Mouse (Mus musculus) mesoderm, embryonic 11.5 days (tissue): ENCODE data around the gene Zfp318.

Experiments
- DNase-seq: peaks from one replicate; pipeline ENCODE4 v3.0.0-alpha.2; 2012; ENCODE audit warnings: low read depth, low spot score

Gene Zfp318

GRCm38 (mm10) chr17:46446264-46446663, 62.7 kb downstream of the Zfp318 start:
- no peak for DNase-seq

- no peak for DNase-seq
Measured at GRCm38 (mm10) chr17:46452683-46453082, 69.2 kb downstream of the Zfp318 start.

GRCm38 (mm10) chr17:46453302-46453948, 69.9 kb downstream of the Zfp318 start:
- no peak for DNase-seq

GRCm38 (mm10) chr17:46453970-46454411, 70.5 kb downstream of the Zfp318 start:
- no peak for DNase-seq

GRCm38 (mm10) chr17:46454539-46454938, 71.0 kb downstream of the Zfp318 start:
- DNase-seq = no peak

GRCm38 (mm10) chr17:46455110-46455691, 71.7 kb downstream of the Zfp318 start:
- no peak for DNase-seq

GRCm38 (mm10) chr17:46457791-46458190, 74.3 kb downstream of the Zfp318 start:
- no peak for DNase-seq

- DNase-seq = no peak
Measured at GRCm38 (mm10) chr17:46458439-46458838, 74.9 kb downstream of the Zfp318 start.

GRCm38 (mm10) chr17:46460673-46461072, 77.1 kb downstream of the Zfp318 start:
- no peak for DNase-seq

GRCm38 (mm10) chr17:46461347-46461746, 77.8 kb downstream of the Zfp318 start:
- DNase-seq = no peak

- no peak for DNase-seq
Measured at GRCm38 (mm10) chr17:46462226-46462625, 78.7 kb downstream of the Zfp318 start.

GRCm38 (mm10) chr17:46467830-46468229, 84.3 kb downstream of the Zfp318 start:
- DNase-seq = no peak
